Mouse (Mus musculus) T-cell, adult 2 months (primary cell): ENCODE data around the gene Ppp3ca.

Experiments
- DNase-seq: peaks from one replicate; pipeline ENCODE4 v3.0.0; 2022; ENCODE audit warnings: low spot score

Gene Ppp3ca

GRCm38 (mm10) chr3:136933071-136933470, 263.1 kb downstream of the Ppp3ca start:
- no peak for DNase-seq

GRCm38 (mm10) chr3:136940733-136941601, 271.0 kb downstream of the Ppp3ca start:
- peak; percentile 8 for DNase-seq

- DNase-seq: no peak
Measured at GRCm38 (mm10) chr3:136941602-136941926, 271.6 kb downstream of the Ppp3ca start.

GRCm38 (mm10) chr3:136945550-136945949, 275.6 kb downstream of the Ppp3ca start:
- DNase-seq: no peak

- no peak for DNase-seq
Measured at GRCm38 (mm10) chr3:136946662-136947061, 276.7 kb downstream of the Ppp3ca start.

- no peak for DNase-seq
Measured at GRCm38 (mm10) chr3:136948142-136948541, 278.2 kb downstream of the Ppp3ca start.

- no peak for DNase-seq
Measured at GRCm38 (mm10) chr3:136951792-136952191, 281.9 kb downstream of the Ppp3ca start.

- DNase-seq: no peak
Measured at GRCm38 (mm10) chr3:136952822-136953221, 282.9 kb downstream of the Ppp3ca start.

GRCm38 (mm10) chr3:136955043-136955442, 285.1 kb downstream of the Ppp3ca start:
- DNase-seq: no peak

- no peak for DNase-seq
Measured at GRCm38 (mm10) chr3:136960314-136960713, 290.4 kb downstream of the Ppp3ca start.

GRCm38 (mm10) chr3:136966786-136967185, 296.9 kb downstream of the Ppp3ca start:
- DNase-seq: no peak

GRCm38 (mm10) chr3:136967510-136967909, 297.6 kb downstream of the Ppp3ca start:
- no peak for DNase-seq

- DNase-seq: no peak
Measured at GRCm38 (mm10) chr3:136969796-136970195, 299.9 kb downstream of the Ppp3ca start.

GRCm38 (mm10) chr3:136977859-136978258, 307.9 kb downstream of the Ppp3ca start:
- no peak for DNase-seq

- DNase-seq: no peak
Measured at GRCm38 (mm10) chr3:136980915-136981588, 311.1 kb downstream of the Ppp3ca start.

GRCm38 (mm10) chr3:136981589-136981924, 311.6 kb downstream of the Ppp3ca start:
- no peak for DNase-seq

- no peak for DNase-seq
Measured at GRCm38 (mm10) chr3:136982021-136982420, 312.1 kb downstream of the Ppp3ca start.

- DNase-seq: no peak
Measured at GRCm38 (mm10) chr3:136986096-136986881, 316.4 kb downstream of the Ppp3ca start.
